Mouse (Mus musculus) cortical plate, adult 2 months (tissue): ENCODE measurements around the gene Gm5624. TPM values are rescaled to one million over a fixed set of nuclear protein-coding genes. Genes with fewer than 3 reads are reported as not detected.
"Not testable (repeated sequence)": the region's sequence is repeated elsewhere in the genome, so short reads cannot be mapped to it uniquely, and the experiment has no call there.

ENCODE experiments used
- H3K27ac ChIP-seq: fragments of 200-500 bp; 2 replicates; pipeline ENCODE4 v1.5.1; 2012; ENCODE audit warnings: low read length, control low read depth, inconsistent platforms; ENCODE audit not compliant: insufficient read depth
- H3K4me1 ChIP-seq: fragments of 200-500 bp; 2 replicates; pipeline ENCODE4 v1.6.1; 2011; ENCODE audit warnings: low read length; ENCODE audit not compliant: control insufficient read depth, insufficient read depth
- H3K4me3 ChIP-seq: fragments of 200-500 bp; 2 replicates; pipeline ENCODE4 v1.5.1; 2011; ENCODE audit warnings: mild to moderate bottlenecking, low read length, control low read depth; ENCODE audit not compliant: insufficient read depth
- polyA plus RNA-seq: library from polyadenylated mRNA; depleted of rRNA; stranded (reverse); fragments of >200 nt; gene quantifications from 2 replicates; pipeline ENCODE4 v1.2.3, GENCODE M21; 2012; rRNA removed

Gene Gm5624
- not detected in 2 replicates for polyA plus RNA-seq

DNA sequence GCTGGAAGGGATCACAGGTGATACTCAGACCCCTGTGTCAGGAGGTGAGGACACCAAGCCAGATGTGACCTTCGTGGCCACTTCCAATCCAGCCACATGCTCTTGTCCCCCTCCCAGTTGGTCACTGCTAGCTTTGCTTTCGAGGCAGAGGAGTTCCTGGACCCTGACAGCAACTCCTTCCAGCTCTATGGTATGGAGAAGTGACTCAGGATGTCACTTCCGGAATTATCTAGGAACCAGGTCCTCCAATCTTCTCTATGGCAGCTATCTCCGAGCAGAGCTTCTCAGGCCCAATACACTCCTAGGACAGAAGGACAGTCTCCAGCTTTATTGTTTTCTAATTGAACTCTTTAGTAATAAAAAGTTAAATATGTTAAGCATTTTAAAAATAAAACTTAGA is at the start of gene Gm5624:
Gene Gm5624 (minus strand): TSS at position 202 of the 400 bp plus-strand sequence.
- H3K4me1 ChIP-seq, H3K27ac ChIP-seq: not testable (repeated sequence)

DNA sequence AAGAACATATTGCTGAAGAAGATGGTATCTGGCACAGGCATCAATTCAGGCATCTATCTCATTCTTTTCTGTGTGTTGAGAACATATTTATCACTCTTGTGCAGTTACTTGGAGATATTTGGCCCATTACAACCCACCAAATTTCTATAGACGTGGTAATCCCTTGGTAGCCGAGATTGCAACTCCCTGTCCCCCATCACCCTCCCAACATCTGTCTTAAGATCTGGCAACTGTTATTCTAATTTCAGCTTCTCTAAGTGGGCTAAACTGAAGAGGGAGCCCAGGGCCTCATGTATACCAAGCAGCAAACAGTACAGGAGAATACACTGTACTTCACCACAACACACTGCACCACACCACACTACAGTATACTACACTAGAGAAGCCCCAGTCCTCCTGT is 36.0 kb downstream of the Gm5624 start:
- not testable (repeated sequence) for H3K27ac ChIP-seq, H3K4me1 ChIP-seq

More for the DNA sequence above, at the start of gene Gm5624:
- not testable (repeated sequence) for H3K4me3 ChIP-seq

DNA sequence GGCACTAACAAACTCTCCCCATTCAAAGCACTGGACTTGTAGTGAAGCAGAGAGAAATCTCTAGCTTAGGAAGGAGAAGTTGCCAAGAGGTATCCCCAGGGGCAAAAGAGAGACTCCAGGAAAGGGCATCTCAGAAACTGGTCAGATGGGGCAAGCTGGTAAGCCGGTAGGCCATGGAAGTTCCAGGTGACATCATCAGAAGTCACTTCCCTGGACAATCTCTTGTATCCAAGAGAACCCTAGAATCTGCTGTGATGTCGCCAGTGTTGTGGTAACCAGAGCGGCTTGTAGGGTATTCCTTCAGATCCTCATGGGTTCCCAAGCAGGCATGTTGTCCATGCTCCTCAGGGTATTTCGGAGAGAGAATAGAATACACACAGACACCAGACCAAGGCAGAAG is 44.9 kb downstream of the Gm5624 start, which contains the start of gene Gm8247:
Gene Gm8247 (plus strand): TSS at position 301 of the 400 bp plus-strand sequence.
- not testable (repeated sequence) for H3K27ac ChIP-seq, H3K4me1 ChIP-seq, H3K4me3 ChIP-seq

More for the DNA sequence above, 36.0 kb downstream of the Gm5624 start:
- H3K4me3 ChIP-seq: not testable (repeated sequence)

DNA sequence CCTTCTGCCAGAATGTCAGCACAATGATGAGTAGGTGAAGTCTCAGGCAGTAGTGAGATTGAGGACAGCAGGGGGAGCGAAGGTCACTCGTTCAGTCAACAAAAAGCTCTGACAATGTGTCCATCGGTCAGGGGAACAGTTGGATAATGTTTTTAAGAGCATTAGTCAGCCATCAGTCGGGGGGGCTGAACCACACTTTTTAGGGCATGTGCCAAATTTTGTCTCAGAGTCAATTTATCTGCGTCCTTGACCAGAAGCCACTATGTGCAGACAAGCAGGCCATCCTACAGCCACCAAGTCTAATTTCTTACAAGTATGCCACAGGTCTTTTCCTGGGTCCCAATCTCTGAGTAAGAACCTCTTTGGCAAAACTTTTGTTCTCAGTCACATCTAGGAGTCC is 79.8 kb downstream of the Gm5624 start:
- not testable (repeated sequence) for H3K4me3 ChIP-seq, H3K4me1 ChIP-seq, H3K27ac ChIP-seq

DNA sequence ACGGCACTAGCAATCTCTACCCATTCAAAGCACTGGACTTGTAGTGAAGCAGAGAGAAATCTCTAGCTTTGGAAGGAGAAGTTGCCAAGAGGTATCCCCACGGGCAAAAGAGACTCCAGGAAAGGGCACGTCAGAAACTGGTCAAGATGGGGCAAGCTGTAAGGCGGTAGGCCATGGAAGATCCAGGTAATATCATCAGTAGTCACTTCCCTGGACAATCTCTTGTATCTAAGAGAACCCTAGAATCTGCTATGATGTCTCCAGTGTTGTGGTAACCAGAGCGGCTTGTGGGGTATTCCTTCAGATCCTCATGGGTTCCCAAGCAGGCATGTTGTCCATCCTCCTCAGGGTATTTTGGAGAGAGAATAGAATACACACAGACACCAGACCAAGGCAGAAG is 109.8 kb downstream of the Gm5624 start, which contains the start of gene Gm17093:
Gene Gm17093 (plus strand): TSS at position 301 of the 400 bp plus-strand sequence.
- not testable (repeated sequence) for H3K4me3 ChIP-seq, H3K4me1 ChIP-seq

More for the DNA sequence above, 109.8 kb downstream of the Gm5624 start, which contains the start of gene Gm17093:
- H3K27ac ChIP-seq: not testable (repeated sequence)

Other genes with a start within 250 kb of the Gm5624 start
- not detected in 2 replicates for gene Gm3371, start 217.2 kb downstream of the Gm5624 start, polyA plus RNA-seq
- not detected in 2 replicates for gene Gm8232, start 194.3 kb downstream of the Gm5624 start, polyA plus RNA-seq
- not detected in 2 replicates for gene BC061237, start 135.5 kb downstream of the Gm5624 start, polyA plus RNA-seq
- not detected in 2 replicates for gene Gm17093, start 109.7 kb downstream of the Gm5624 start, polyA plus RNA-seq
- gene Gm8247, start 44.8 kb downstream of the Gm5624 start, polyA plus RNA-seq: not detected in 2 replicates
- not detected in 2 replicates for gene Gm8257, start 78.5 kb upstream of the Gm5624 start, polyA plus RNA-seq
- not detected in 2 replicates for gene Gm8267, start 122.4 kb upstream of the Gm5624 start, polyA plus RNA-seq
- 0.72 and 1.1 TPM in 2 replicates for gene Ptgdr, start 231.4 kb upstream of the Gm5624 start, polyA plus RNA-seq